Mouse (Mus musculus) liver, embryonic 11.5 days (tissue): ENCODE measurements around the gene Gatb. TPM values are rescaled to one million over a fixed set of nuclear protein-coding genes. Genes with fewer than 3 reads are reported as not detected.

ENCODE experiments used
- ATAC-seq: fragments of 200-750 bp; cut with Nextera tagmentation; replicated peaks from 2 replicates; pipeline ENCODE4 v1.8.0; 2017; ENCODE audit warnings: moderate number of reproducible peaks, mild to moderate bottlenecking, moderate TSS enrichment, moderate library complexity; ENCODE audit not compliant: low FRiP score
- DNase-seq: peaks from one replicate; pipeline ENCODE4 v3.0.0-alpha.2; 2017; ENCODE audit warnings: low spot score
- H3K27ac ChIP-seq: fragments of 300-500 bp; sonication (generic); 2 replicates; pipeline ENCODE4 v1.5.1; 2014; ENCODE audit warnings: mild to moderate bottlenecking, low read depth, low read length, control low read depth
- H3K27me3 ChIP-seq: fragments of 300-500 bp; sonication (generic); replicated peaks from 2 replicates; pipeline ENCODE4 v1.6.1; 2014; ENCODE audit warnings: low read length, mixed read lengths; ENCODE audit not compliant: control insufficient read depth, insufficient read depth
- H3K36me3 ChIP-seq: fragments of 300-500 bp; sonication (generic); 2 replicates; pipeline ENCODE4 v1.6.1; 2014; ENCODE audit warnings: mild to moderate bottlenecking, low read length, moderate library complexity, mixed read lengths; ENCODE audit not compliant: control insufficient read depth, insufficient read depth
- H3K4me1 ChIP-seq: fragments of 300-500 bp; sonication (generic); replicated peaks from 2 replicates; pipeline ENCODE4 v1.6.1; 2014; ENCODE audit warnings: low read length, mixed read lengths; ENCODE audit not compliant: control insufficient read depth, insufficient read depth
- H3K4me2 ChIP-seq: fragments of 300-500 bp; sonication (generic); 2 replicates; pipeline ENCODE4 v1.6.1; 2014; ENCODE audit warnings: mild to moderate bottlenecking, control low read depth, moderate library complexity
- H3K4me3 ChIP-seq: fragments of 300-500 bp; sonication (generic); 2 replicates; pipeline ENCODE4 v1.5.1; 2014; ENCODE audit warnings: low read depth, low read length, control low read depth
- H3K9ac ChIP-seq: fragments of 300-500 bp; sonication (generic); 2 replicates; pipeline ENCODE4 v1.6.1; 2014; ENCODE audit warnings: low read depth, low read length, control low read depth
- H3K9me3 ChIP-seq: fragments of 300-500 bp; sonication (generic); 2 replicates; pipeline ENCODE4 v1.6.1; 2016; ENCODE audit warnings: low read length, inconsistent platforms, mixed read lengths; ENCODE audit not compliant: control insufficient read depth
- WGBS: fragments of 180-500 bp; shearing (Covaris S2); extraction: QIAGEN DNeasy Blood & Tissue Kit; methylation state at CpG from one replicate; pipeline ENCODE4 v1.1.7; 2014; 5-methylcytosine and 5-hydroxymethylcytosine counted together
- polyA plus RNA-seq: library from polyadenylated mRNA; unstranded; fragments of >200 nt; fragmentation: Nextera tagmentation; extraction: Ambion mirVana; gene quantifications from 2 replicates; pipeline ENCODE4 v1.2.1, GENCODE M21; 2014

Gene Gatb
- polyA plus RNA-seq, 1 experiment from 2014 or later = 32.9 TPM

GRCm38 (mm10) chr3:85659681-85660080 lies 85.8 kb downstream of the Gatb start:
- Histone ChIP-seq H3K4me2 (no peak overlapping the region), H3K36me3 (no peaks in the 10 kb centered on the region), H3K4me1 (no peaks in the 10 kb centered on the region), H3K9me3 (no peaks in the 10 kb centered on the region), H3K27ac (no peak overlapping the region), H3K27me3 (no peaks in the 10 kb centered on the region), H3K4me3 (no peak overlapping the region), H3K9ac (no peak overlapping the region)
- no peak for ATAC-seq
- WGBS = 92% methylated on average over 7 of the region's 7 CpGs
- no peak for DNase-seq

GRCm38 (mm10) chr3:85661926-85662813 lies 88.3 kb downstream of the Gatb start:
- WGBS = 69% methylated on average over 10 of the region's 10 CpGs
- no peak overlapping the region for H3K9ac ChIP-seq
- H3K27me3 ChIP-seq = no peaks in the 10 kb centered on the region; the same call in 1 of the 2 replicates
- no peak for ATAC-seq
- H3K4me3 ChIP-seq = no peak overlapping the region
- H3K4me2 ChIP-seq = no peak overlapping the region
- H3K4me1 ChIP-seq = no peaks in the 10 kb centered on the region
- no peaks in the 10 kb centered on the region for H3K36me3 ChIP-seq
- no peak for DNase-seq
- no peak overlapping the region for H3K27ac ChIP-seq
- no peaks in the 10 kb centered on the region for H3K9me3 ChIP-seq

GRCm38 (mm10) chr3:85663826-85664225 lies 89.9 kb downstream of the Gatb start:
- H3K4me1 ChIP-seq = no peaks in the 10 kb centered on the region
- DNase-seq (no peak), ATAC-seq (no peak)
- H3K27ac ChIP-seq = no peak overlapping the region
- no peak overlapping the region for H3K4me3 ChIP-seq
- no peak overlapping the region for H3K4me2 ChIP-seq
- H3K9ac ChIP-seq = no peak overlapping the region
- H3K9me3 ChIP-seq = no peaks in the 10 kb centered on the region
- H3K36me3 ChIP-seq = no peaks in the 10 kb centered on the region
- WGBS = 74% methylated on average over 5 of the region's 5 CpGs
- H3K27me3 ChIP-seq = no peaks in the 10 kb centered on the region; the same call in 1 of the 2 replicates

GRCm38 (mm10) chr3:85664591-85665171 lies 90.8 kb downstream of the Gatb start:
- Histone ChIP-seq H3K27me3 (no peaks in the 10 kb centered on the region; the same call in 1 of the 2 replicates), H3K4me2 (no peak overlapping the region), H3K4me1 (no peaks in the 10 kb centered on the region), H3K27ac (no peak overlapping the region), H3K36me3 (no peaks in the 10 kb centered on the region), H3K9me3 (no peaks in the 10 kb centered on the region), H3K9ac (no peak overlapping the region), H3K4me3 (no peak overlapping the region)
- 78% methylated on average over 10 of the region's 10 CpGs for WGBS
- ATAC-seq (no peak), DNase-seq (no peak)

GRCm38 (mm10) chr3:85666166-85666565 lies 92.2 kb downstream of the Gatb start:
- no peak for ATAC-seq

GRCm38 (mm10) chr3:85666736-85667135 lies 92.8 kb downstream of the Gatb start:
- ATAC-seq (no peak), DNase-seq (no peak)
- H3K27me3 ChIP-seq = no peaks in the 10 kb centered on the region; the same call in 1 of the 2 replicates
- no peak overlapping the region for H3K9ac ChIP-seq
- H3K4me3 ChIP-seq = no peak overlapping the region
- H3K36me3 ChIP-seq = no peaks in the 10 kb centered on the region
- no peaks in the 10 kb centered on the region for H3K4me1 ChIP-seq
- H3K27ac ChIP-seq = no peak overlapping the region
- WGBS = 78% methylated on average over 12 of the region's 12 CpGs
- no peak overlapping the region for H3K4me2 ChIP-seq
- no peaks in the 10 kb centered on the region for H3K9me3 ChIP-seq

More at GRCm38 (mm10) chr3:85666166-85666565, 92.2 kb downstream of the Gatb start:
- H3K4me1 ChIP-seq = no peaks in the 10 kb centered on the region
- H3K9ac ChIP-seq = no peak overlapping the region
- H3K4me2 ChIP-seq = no peak overlapping the region
- WGBS = 73% methylated on average over 3 of the region's 3 CpGs
- no peaks in the 10 kb centered on the region for H3K9me3 ChIP-seq
- DNase-seq = no peak
- no peaks in the 10 kb centered on the region for H3K36me3 ChIP-seq
- H3K27ac ChIP-seq = no peak overlapping the region
- H3K4me3 ChIP-seq = no peak overlapping the region
- no peaks in the 10 kb centered on the region; the same call in 1 of the 2 replicates for H3K27me3 ChIP-seq

- DNase-seq = no peak
- Histone ChIP-seq H3K4me1 (no peaks in the 10 kb centered on the region), H3K4me3 (no peak overlapping the region), H3K9me3 (no peaks in the 10 kb centered on the region), H3K27me3 (peaks cover 2% of the 10 kb centered on the region; the same call in 1 of the 2 replicates), H3K27ac (no peak overlapping the region), H3K4me2 (no peak overlapping the region), H3K36me3 (no peaks in the 10 kb centered on the region), H3K9ac (no peak overlapping the region)
- 86% methylated on average over 6 of the region's 6 CpGs for WGBS
- no peak for ATAC-seq
Observed at GRCm38 (mm10) chr3:85667683-85668082, 93.8 kb downstream of the Gatb start.

- H3K27me3 ChIP-seq = peaks cover 3% of the 10 kb centered on the region; the same call in 1 of the 2 replicates
- H3K4me1 ChIP-seq = no peaks in the 10 kb centered on the region
- 85% methylated on average over 6 of the region's 6 CpGs for WGBS
- DNase-seq (no peak), ATAC-seq (no peak)
- H3K9me3 ChIP-seq = no peaks in the 10 kb centered on the region
- no peak overlapping the region for H3K27ac ChIP-seq
- no peaks in the 10 kb centered on the region for H3K36me3 ChIP-seq
- no peak overlapping the region for H3K4me2 ChIP-seq
- H3K9ac ChIP-seq = no peak overlapping the region
- H3K4me3 ChIP-seq = no peak overlapping the region
Observed at GRCm38 (mm10) chr3:85669844-85670243, 95.9 kb downstream of the Gatb start.
